Mouse (Mus musculus): ENCODE measurements around the gene Cnnm3. TPM values are rescaled to one million over a fixed set of nuclear protein-coding genes. Genes with fewer than 3 reads are reported as not detected.

The Cnnm3 gene
- 3.6 and 4.5 TPM in 2 replicates for polyA plus RNA-seq (2016; fragmentation: Nextera tagmentation; extraction: Ambion mirVana)

- Histone ChIP-seq H3K27me3 (ENCODE audit: low read depth, poor library complexity, severe bottlenecking) (no peaks in the 10 kb centered on the region), H3K4me1 (peaks cover 33% of the 10 kb centered on the region), H3K9me3 (replicated peaks) (no peaks in the 10 kb centered on the region), H3K36me3 (peaks cover 34% of the 10 kb centered on the region), H3K27ac (peak within 1 kb of the TSS; percentile 93), H3K4me3 (peak within 1 kb of the TSS; percentile 84)
- whole genome bisulfite sequencing: 2% methylated on average over 51 of the region's 51 CpGs
- DNase-seq (ENCODE audit: low spot score): peak; percentile 100
These were observed at the start of gene Cnnm3 for GRCm38 (mm10) chr1:36511289-36512021. TSS of gene Cnnm3 (plus strand) at chr1:36511867.

- no peaks in the 10 kb centered on the region for H3K9me3 ChIP-seq (replicated peaks)
- H3K27me3 ChIP-seq (ENCODE audit: low read depth, poor library complexity, severe bottlenecking): peaks cover 8% of the 10 kb centered on the region; the same call in 1 of the 2 replicates
- H3K36me3 ChIP-seq: no peaks in the 10 kb centered on the region
- WGBS: 71% methylated on average over 4 of the region's 4 CpGs
- no peak for DNase-seq (ENCODE audit: low spot score)
- no peak overlapping the region for H3K4me3 ChIP-seq
- H3K27ac ChIP-seq: no peak overlapping the region
- H3K4me1 ChIP-seq: peaks cover 14% of the 10 kb centered on the region
These were observed 46.0 kb upstream of the Cnnm3 start for GRCm38 (mm10) chr1:36465641-36466160.

DNA sequence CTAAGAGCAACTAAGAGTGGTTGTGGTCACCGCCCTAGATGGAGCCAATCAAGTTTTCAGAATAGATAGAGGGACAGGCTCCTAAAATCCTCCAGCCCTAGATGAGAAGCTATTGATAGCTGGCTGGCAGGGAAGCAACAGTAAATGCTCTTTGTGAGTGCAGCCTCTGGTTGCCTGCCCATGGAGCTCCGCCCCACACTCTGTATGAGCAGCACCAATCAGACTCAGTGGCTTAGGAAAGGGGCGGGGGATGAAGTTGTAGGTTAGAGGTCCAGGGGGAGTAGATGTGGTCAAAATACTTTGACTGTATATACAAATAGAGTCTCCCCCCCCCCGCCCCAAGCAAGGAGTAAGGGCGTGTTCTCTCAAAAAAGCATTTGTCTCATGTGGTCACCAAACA is 44.2 kb upstream of the Cnnm3 start:
- 48% methylated on average over 5 of the region's 5 CpGs for WGBS
- peaks cover 8% of the 10 kb centered on the region; the same call in 1 of the 2 replicates for H3K27me3 ChIP-seq (ENCODE audit: low read depth, poor library complexity, severe bottlenecking)

DNA sequence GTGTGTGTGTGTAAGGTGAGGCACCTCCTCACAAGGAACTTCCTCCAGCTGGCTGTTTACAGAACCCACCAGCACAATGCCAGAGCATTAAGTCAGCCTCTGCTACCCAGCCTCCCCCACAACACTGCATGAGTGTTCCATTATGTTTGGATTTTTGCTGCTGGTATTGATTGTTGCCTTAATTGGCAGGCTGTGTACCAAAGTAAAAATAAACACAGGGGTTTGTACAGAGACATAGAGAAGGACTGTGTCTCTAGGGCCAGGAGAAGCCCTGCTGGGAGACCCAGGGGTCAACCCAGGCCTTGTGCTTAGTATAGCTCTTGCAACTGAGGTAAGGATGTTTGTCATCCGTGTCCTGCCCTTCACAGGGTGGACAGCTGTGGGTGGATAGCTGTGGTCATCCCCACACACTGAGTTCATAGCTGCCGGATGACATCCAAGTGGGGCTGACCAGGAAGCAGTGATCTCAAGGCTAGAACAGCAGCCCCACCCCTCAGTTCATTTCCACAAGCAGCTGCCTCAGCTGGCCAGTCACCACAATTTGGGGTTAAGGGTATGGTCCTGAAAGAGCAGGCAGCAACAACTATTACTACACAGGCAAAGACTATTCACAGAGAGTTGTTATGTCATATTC is 41.7 kb upstream of the Cnnm3 start:
- Histone ChIP-seq H3K4me3 (no peak overlapping the region), H3K27ac (no peak overlapping the region), H3K9me3 (replicated peaks) (no peaks in the 10 kb centered on the region), H3K27me3 (ENCODE audit: low read depth, poor library complexity, severe bottlenecking) (peaks cover 8% of the 10 kb centered on the region; the same call in 1 of the 2 replicates), H3K36me3 (no peaks in the 10 kb centered on the region), H3K4me1 (peaks cover 45% of the 10 kb centered on the region)
- no peak for DNase-seq (ENCODE audit: low spot score)
- WGBS: 68% methylated on average over 2 of the region's 2 CpGs

More for the DNA sequence above, 44.2 kb upstream of the Cnnm3 start:
- Histone ChIP-seq H3K27ac (no peak overlapping the region), H3K9me3 (replicated peaks) (no peaks in the 10 kb centered on the region), H3K4me1 (peaks cover 26% of the 10 kb centered on the region), H3K36me3 (no peaks in the 10 kb centered on the region), H3K4me3 (no peak overlapping the region)
- DNase-seq (ENCODE audit: low spot score): no peak

- DNase-seq (ENCODE audit: low spot score): peak; percentile 96
- H3K9me3 ChIP-seq (replicated peaks): no peaks in the 10 kb centered on the region
- H3K27ac ChIP-seq: peak within 1 kb of the TSS; percentile 86
- peaks cover 8% of the 10 kb centered on the region; the same call in 1 of the 2 replicates for H3K27me3 ChIP-seq (ENCODE audit: low read depth, poor library complexity, severe bottlenecking)
- H3K4me1 ChIP-seq: peaks cover 60% of the 10 kb centered on the region
- H3K4me3 ChIP-seq: peak within 1 kb of the TSS; percentile 65
- no peaks in the 10 kb centered on the region for H3K36me3 ChIP-seq
- WGBS: under 1% methylated on average over 82 of the region's 98 CpGs
These were observed 40.2 kb upstream of the Cnnm3 start, which contains the start of gene Cnnm4 for GRCm38 (mm10) chr1:36471181-36472105. TSS of gene Cnnm4 (plus strand) at chr1:36471620.

GRCm38 (mm10) chr1:36472106-36472440 is 39.6 kb upstream of the Cnnm3 start:
- DNase-seq (ENCODE audit: low spot score): no peak
- Histone ChIP-seq H3K27me3 (ENCODE audit: low read depth, poor library complexity, severe bottlenecking) (peaks cover 8% of the 10 kb centered on the region; the same call in 1 of the 2 replicates), H3K4me1 (peaks cover 63% of the 10 kb centered on the region), H3K9me3 (replicated peaks) (no peaks in the 10 kb centered on the region), H3K27ac (peak overlapping the region; percentile 86), H3K4me3 (peak overlapping the region; percentile 65), H3K36me3 (no peaks in the 10 kb centered on the region)
- 19% methylated on average over 18 of the region's 18 CpGs for WGBS

GRCm38 (mm10) chr1:36473211-36473780 is 38.4 kb upstream of the Cnnm3 start:
- 86% methylated on average over 10 of the region's 10 CpGs for WGBS
- Histone ChIP-seq H3K4me3 (peak overlapping the region; percentile 65; the same call in 1 of the 2 replicates), H3K27ac (no peak overlapping the region), H3K27me3 (ENCODE audit: low read depth, poor library complexity, severe bottlenecking) (peaks cover 8% of the 10 kb centered on the region; the same call in 1 of the 2 replicates), H3K36me3 (no peaks in the 10 kb centered on the region), H3K4me1 (peaks cover 63% of the 10 kb centered on the region), H3K9me3 (replicated peaks) (no peaks in the 10 kb centered on the region)
- DNase-seq (ENCODE audit: low spot score): no peak

DNA sequence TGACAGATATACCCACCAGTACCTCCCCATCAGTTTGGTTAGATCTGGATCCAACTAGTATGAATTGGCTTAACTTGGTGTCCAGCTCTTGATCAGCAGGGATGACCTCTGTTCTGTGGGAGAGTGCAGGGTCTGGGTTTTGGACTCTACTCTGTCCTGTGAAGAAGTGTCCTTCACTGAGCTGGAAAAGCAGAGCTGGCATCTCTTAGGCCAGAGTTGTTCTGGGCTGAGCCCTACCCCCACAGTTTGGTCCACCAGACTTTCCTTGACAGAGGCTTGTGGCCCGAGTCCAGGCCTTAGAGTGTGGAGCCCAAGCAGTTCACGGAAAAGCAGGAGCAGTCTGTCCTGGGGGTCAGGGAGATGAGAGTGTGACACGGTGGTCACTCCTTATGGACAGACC is 37.0 kb upstream of the Cnnm3 start:
- H3K27ac ChIP-seq: peak overlapping the region; percentile 73; the same call in 1 of the 2 replicates
- no peaks in the 10 kb centered on the region for H3K36me3 ChIP-seq
- DNase-seq (ENCODE audit: low spot score): no peak
- peak overlapping the region; percentile 65; the same call in 1 of the 2 replicates for H3K4me3 ChIP-seq
- no peaks in the 10 kb centered on the region for H3K9me3 ChIP-seq (replicated peaks)
- peaks cover 6% of the 10 kb centered on the region; the same call in 1 of the 2 replicates for H3K27me3 ChIP-seq (ENCODE audit: low read depth, poor library complexity, severe bottlenecking)
- H3K4me1 ChIP-seq: peaks cover 62% of the 10 kb centered on the region
- WGBS: 76% methylated on average over 3 of the region's 3 CpGs

DNA sequence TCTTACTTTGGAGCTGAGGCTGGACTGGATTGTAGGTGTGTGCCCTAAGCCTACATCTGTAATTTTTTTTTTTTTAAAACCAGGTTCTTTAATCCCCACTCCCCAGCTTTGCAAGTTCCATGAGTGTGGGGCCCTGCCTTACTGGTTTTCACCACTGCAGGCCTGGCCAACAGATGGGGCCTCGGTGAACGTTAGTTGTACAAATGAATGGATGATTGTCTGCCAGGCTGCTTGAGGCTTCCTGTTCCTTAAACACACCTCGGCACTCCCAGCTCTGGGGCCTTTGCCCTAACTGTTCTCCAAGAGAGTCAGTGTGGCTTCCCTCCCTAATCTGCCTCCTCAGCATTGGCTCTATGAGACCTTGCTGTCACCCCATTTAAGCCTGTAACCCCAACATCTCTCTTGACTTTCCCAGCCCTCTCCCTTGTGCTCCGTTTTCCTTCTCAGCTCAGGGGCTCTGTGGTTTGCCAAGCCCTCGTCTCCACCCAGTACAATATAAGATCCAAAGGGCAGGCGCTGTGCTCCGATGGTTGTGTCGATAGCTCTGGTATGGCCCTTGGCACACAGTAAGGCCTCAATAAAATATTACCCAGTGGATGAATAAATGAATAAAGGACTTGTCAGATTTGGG is 36.1 kb upstream of the Cnnm3 start:
- DNase-seq (ENCODE audit: low spot score): no peak
- H3K4me3 ChIP-seq: peak overlapping the region; percentile 65; the same call in 1 of the 2 replicates
- H3K27ac ChIP-seq: peak overlapping the region; percentile 73
- 65% methylated on average over 8 of the region's 8 CpGs for WGBS
- no peaks in the 10 kb centered on the region for H3K9me3 ChIP-seq (replicated peaks)
- H3K36me3 ChIP-seq: no peaks in the 10 kb centered on the region
- no peaks in the 10 kb centered on the region for H3K27me3 ChIP-seq (ENCODE audit: low read depth, poor library complexity, severe bottlenecking)
- H3K4me1 ChIP-seq: peaks cover 56% of the 10 kb centered on the region

DNA sequence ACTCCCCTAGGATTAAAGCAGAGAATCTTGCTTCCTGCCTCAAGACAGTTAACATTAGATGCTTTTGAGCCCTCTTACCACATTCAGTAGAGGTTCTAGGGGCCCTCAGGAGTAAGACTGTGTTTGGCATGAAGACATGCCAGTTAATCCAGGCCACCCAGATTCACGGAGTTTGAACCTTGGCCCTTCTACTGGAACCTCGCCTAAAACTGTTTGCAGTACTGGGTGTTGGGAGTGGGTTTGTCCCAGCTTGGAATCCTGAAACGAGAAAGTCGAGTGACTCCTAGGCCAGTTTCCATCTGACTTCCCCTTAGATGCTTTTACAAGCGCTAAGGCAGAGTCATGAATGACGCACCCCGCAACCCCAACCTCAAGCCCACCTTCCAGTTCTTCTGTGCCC is 35.2 kb upstream of the Cnnm3 start:
- WGBS: 90% methylated on average over 7 of the region's 7 CpGs
- Histone ChIP-seq H3K36me3 (no peaks in the 10 kb centered on the region), H3K4me1 (peaks cover 50% of the 10 kb centered on the region), H3K27me3 (ENCODE audit: low read depth, poor library complexity, severe bottlenecking) (no peaks in the 10 kb centered on the region), H3K27ac (peak overlapping the region; percentile 73; the same call in 1 of the 2 replicates), H3K9me3 (replicated peaks) (no peaks in the 10 kb centered on the region), H3K4me3 (no peak overlapping the region)
- no peak for DNase-seq (ENCODE audit: low spot score)

DNA sequence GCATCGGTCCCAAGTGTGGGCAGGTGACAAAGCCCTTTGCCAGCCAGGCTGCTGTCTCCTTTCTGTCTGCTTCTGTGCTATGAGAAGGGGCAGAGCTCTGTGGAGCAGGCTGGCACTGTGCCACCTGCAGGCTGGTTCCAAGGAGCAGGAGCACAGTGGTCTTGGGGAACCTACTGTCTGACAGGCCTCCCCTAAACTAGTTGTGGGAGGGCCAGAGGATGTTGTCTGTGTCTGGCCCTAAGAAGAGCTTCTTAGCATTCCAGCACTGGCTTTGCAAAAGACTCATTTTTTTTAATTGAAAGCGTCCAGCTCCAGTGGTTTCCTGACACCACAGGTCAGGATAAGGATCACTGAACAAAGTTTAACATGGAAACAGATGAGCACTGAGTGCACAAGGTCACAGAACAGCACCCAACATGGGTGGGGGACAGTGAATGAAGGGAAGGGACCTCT is 33.3 kb upstream of the Cnnm3 start:
- H3K9me3 ChIP-seq (replicated peaks): no peaks in the 10 kb centered on the region
- no peak for DNase-seq (ENCODE audit: low spot score)
- peaks cover 38% of the 10 kb centered on the region for H3K4me1 ChIP-seq
- H3K27ac ChIP-seq: no peak overlapping the region
- H3K4me3 ChIP-seq: no peak overlapping the region
- H3K27me3 ChIP-seq (ENCODE audit: low read depth, poor library complexity, severe bottlenecking): no peaks in the 10 kb centered on the region
- no peaks in the 10 kb centered on the region for H3K36me3 ChIP-seq
- 73% methylated on average over 2 of the region's 2 CpGs for WGBS
